Mouse (Mus musculus) liver, adult 2 months (tissue): ENCODE measurements around the gene Olfr320. TPM values are rescaled to one million over a fixed set of nuclear protein-coding genes. Genes with fewer than 3 reads are reported as not detected.

Experiments
- DNase-seq: peaks from one replicate; pipeline ENCODE4 v3.0.0-alpha.2; 2011; ENCODE audit warnings: low read depth, low spot score; ENCODE audit errors: extremely low read depth
- H3K27ac ChIP-seq: fragments of 200-500 bp; replicated peaks from 2 replicates; pipeline ENCODE4 v1.5.1; 2012; ENCODE audit warnings: low read depth, mild to moderate bottlenecking, control low read depth, inconsistent platforms, low read length; ENCODE audit not compliant: insufficient read depth
- H3K27me3 ChIP-seq: fragments of 200-500 bp; 2 replicates; pipeline ENCODE4 v1.6.1; 2012; ENCODE audit warnings: mild to moderate bottlenecking, moderate library complexity, low read length, inconsistent platforms; ENCODE audit not compliant: control insufficient read depth, insufficient read depth
- H3K36me3 ChIP-seq: fragments of 200-500 bp; 2 replicates; pipeline ENCODE4 v1.6.1; 2012; ENCODE audit warnings: low read length, inconsistent platforms; ENCODE audit not compliant: control insufficient read depth, insufficient read depth
- H3K4me1 ChIP-seq: fragments of 200-500 bp; 2 replicates; pipeline ENCODE4 v1.6.1; 2011; ENCODE audit warnings: low read length; ENCODE audit not compliant: control insufficient read depth, insufficient read depth
- H3K4me3 ChIP-seq: fragments of 200-500 bp; 2 replicates; pipeline ENCODE4 v1.5.1; 2011; ENCODE audit warnings: low read depth, mild to moderate bottlenecking, control low read depth, low read length, moderate library complexity; ENCODE audit not compliant: insufficient read depth
- H3K79me2 ChIP-seq: fragments of 200-500 bp; 2 replicates; pipeline ENCODE4 v1.6.1; 2012; ENCODE audit warnings: inconsistent platforms, mild to moderate bottlenecking, low read length, moderate library complexity; ENCODE audit not compliant: control insufficient read depth, insufficient read depth
- H3K9ac ChIP-seq: fragments of 200-500 bp; 2 replicates; pipeline ENCODE4 v1.6.1; 2012; ENCODE audit warnings: low read depth, mild to moderate bottlenecking, control low read depth, inconsistent platforms, low read length
- CTCF ChIP-seq: fragments of 200-500 bp; IDR thresholded peaks from 2 replicates; pipeline ENCODE4 v1.5.1; 2011; ENCODE audit warnings: low read depth, low read length, control low read depth
- POLR2A ChIP-seq: fragments of 200-500 bp; IDR thresholded peaks from 2 replicates; pipeline ENCODE4 v1.6.1; 2011; ENCODE audit warnings: low read length, control low read depth; ENCODE audit not compliant: insufficient read depth; ENCODE audit errors: extremely low read depth
- WGBS: fragments of 180-500 bp; shearing (Covaris S2); methylation state at CpG from one replicate; pipeline ENCODE4 v1.1.7; 2018; 5-methylcytosine and 5-hydroxymethylcytosine counted together
- polyA plus RNA-seq: library from polyadenylated mRNA; depleted of rRNA; stranded (reverse); fragments of >200 nt; gene quantifications from 2 replicates; pipeline ENCODE4 v1.2.3, GENCODE M21; 2012; rRNA removed
- total RNA-seq: library from RNA; depleted of rRNA; stranded (reverse); fragments of >200 nt; gene quantifications from 2 replicates; pipeline ENCODE4 v1.2.3, GENCODE M21; 2014; rRNA removed

Olfr320 gene
- total and polyA plus RNA-seq, 2 experiments: not detected

DNA sequence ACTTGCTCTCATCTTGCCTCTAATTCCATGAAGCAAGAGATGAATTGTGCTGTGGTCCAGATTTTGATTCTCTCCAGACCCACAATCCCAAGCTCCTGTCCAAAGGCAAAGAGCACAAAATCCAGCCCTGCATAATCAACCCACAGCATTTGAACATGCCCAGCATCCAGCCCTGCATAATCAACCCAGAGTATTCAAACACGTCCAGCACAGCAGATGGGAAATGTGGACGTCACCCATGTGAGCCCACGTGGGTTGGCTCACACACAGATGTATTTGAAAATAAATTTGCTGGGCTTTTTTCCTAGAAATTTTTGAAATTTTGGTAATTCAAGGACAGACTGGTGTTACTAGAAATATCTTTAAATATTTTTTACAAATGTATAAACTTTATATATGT, 52.5 kb downstream of the Olfr320 start:
- Histone ChIP-seq H3K9ac (no peak overlapping the region), H3K27me3 (no peaks in the 10 kb centered on the region), H3K36me3 (no peaks in the 10 kb centered on the region), H3K4me3 (no peak overlapping the region), H3K27ac (no peak overlapping the region), H3K79me2 (no peaks in the 10 kb centered on the region), H3K4me1 (no peaks in the 10 kb centered on the region)
- 68% methylated on average over 3 of the region's 3 CpGs for WGBS
- no peak for TF ChIP-seq CTCF
- no peak for TF ChIP-seq POLR2A
- DNase-seq: no peak

Other genes with a start within 250 kb of the Olfr320 start
- gene Gm12253, start 248.5 kb upstream of the Olfr320 start, total RNA-seq: not detected in 2 replicates
- gene Gm12253, start 248.5 kb upstream of the Olfr320 start, polyA plus RNA-seq: not detected in 2 replicates
- gene Lypd9, start 228.2 kb upstream of the Olfr320 start, total RNA-seq: not detected in 2 replicates
- gene Lypd9, start 228.2 kb upstream of the Olfr320 start, polyA plus RNA-seq: not detected in 2 replicates
- gene Olfr30, start 218.8 kb upstream of the Olfr320 start, total RNA-seq: not detected in 2 replicates
- gene Olfr30, start 218.8 kb upstream of the Olfr320 start, polyA plus RNA-seq: not detected in 2 replicates
- gene Olfr332, start 188.5 kb upstream of the Olfr320 start, total RNA-seq: not detected in 2 replicates
- not detected in 2 replicates for gene Olfr332, start 188.5 kb upstream of the Olfr320 start, polyA plus RNA-seq
- gene Olfr331, start 178.5 kb upstream of the Olfr320 start, total RNA-seq: not detected in 2 replicates
- gene Olfr331, start 178.5 kb upstream of the Olfr320 start, polyA plus RNA-seq: not detected in 2 replicates
- not detected in 2 replicates for gene Olfr330, start 146.3 kb upstream of the Olfr320 start, total RNA-seq
- gene Olfr330, start 146.3 kb upstream of the Olfr320 start, polyA plus RNA-seq: not detected in 2 replicates
- not detected in 2 replicates for gene Olfr329-ps, start 134.7 kb upstream of the Olfr320 start, total RNA-seq
- gene Olfr329-ps, start 134.7 kb upstream of the Olfr320 start, polyA plus RNA-seq: not detected in 2 replicates
- 0.07 TPM in 1 of 2 replicates, not detected in the other for gene Olfr328, start 125.5 kb upstream of the Olfr320 start, total RNA-seq
- not detected in 2 replicates for gene Olfr328, start 125.5 kb upstream of the Olfr320 start, polyA plus RNA-seq
- gene Olfr224, start 110.5 kb upstream of the Olfr320 start, total RNA-seq: not detected in 2 replicates
- gene Olfr224, start 110.5 kb upstream of the Olfr320 start, polyA plus RNA-seq: not detected in 2 replicates
- not detected in 2 replicates for gene Olfr325, start 103.4 kb upstream of the Olfr320 start, total RNA-seq
- not detected in 2 replicates for gene Olfr325, start 103.4 kb upstream of the Olfr320 start, polyA plus RNA-seq
- not detected in 2 replicates for gene Olfr324, start 86.0 kb upstream of the Olfr320 start, total RNA-seq
- gene Olfr324, start 86.0 kb upstream of the Olfr320 start, polyA plus RNA-seq: not detected in 2 replicates
- 0.27 TPM in 1 of 2 replicates, not detected in the other for gene 2210407C18Rik, start 65.0 kb upstream of the Olfr320 start, total RNA-seq
- gene 2210407C18Rik, start 65.0 kb upstream of the Olfr320 start, polyA plus RNA-seq: not detected in 2 replicates
- gene Olfr323, start 50.6 kb upstream of the Olfr320 start, total RNA-seq: not detected in 2 replicates
- not detected in 2 replicates for gene Olfr323, start 50.6 kb upstream of the Olfr320 start, polyA plus RNA-seq
- not detected in 2 replicates for gene Trim58, start 40.6 kb upstream of the Olfr320 start, total RNA-seq
- not detected in 2 replicates for gene Trim58, start 40.6 kb upstream of the Olfr320 start, polyA plus RNA-seq
- not detected in 2 replicates for gene Olfr322, start 22.3 kb upstream of the Olfr320 start, total RNA-seq
- gene Olfr322, start 22.3 kb upstream of the Olfr320 start, polyA plus RNA-seq: not detected in 2 replicates
- not detected in 2 replicates for gene Olfr319, start 18.1 kb downstream of the Olfr320 start, total RNA-seq
- not detected in 2 replicates for gene Olfr319, start 18.1 kb downstream of the Olfr320 start, polyA plus RNA-seq
- not detected in 2 replicates for gene Olfr318, start 42.9 kb downstream of the Olfr320 start, total RNA-seq
- not detected in 2 replicates for gene Olfr318, start 42.9 kb downstream of the Olfr320 start, polyA plus RNA-seq
- not detected in 2 replicates for gene Olfr317, start 58.1 kb downstream of the Olfr320 start, total RNA-seq
- not detected in 2 replicates for gene Olfr317, start 58.1 kb downstream of the Olfr320 start, polyA plus RNA-seq
- gene Olfr316, start 71.6 kb downstream of the Olfr320 start, total RNA-seq: not detected in 2 replicates
- gene Olfr316, start 71.6 kb downstream of the Olfr320 start, polyA plus RNA-seq: not detected in 2 replicates
- not detected in 2 replicates for gene Olfr315, start 92.1 kb downstream of the Olfr320 start, total RNA-seq
- gene Olfr315, start 92.1 kb downstream of the Olfr320 start, polyA plus RNA-seq: not detected in 2 replicates
- not detected in 2 replicates for gene Olfr314, start 101.9 kb downstream of the Olfr320 start, total RNA-seq
- not detected in 2 replicates for gene Olfr314, start 101.9 kb downstream of the Olfr320 start, polyA plus RNA-seq
- gene Fam183b, start 120.9 kb downstream of the Olfr320 start, total RNA-seq: not detected in 2 replicates
- not detected in 2 replicates for gene Fam183b, start 120.9 kb downstream of the Olfr320 start, polyA plus RNA-seq
- not detected in 2 replicates for gene Olfr313, start 133.9 kb downstream of the Olfr320 start, total RNA-seq
- gene Olfr313, start 133.9 kb downstream of the Olfr320 start, polyA plus RNA-seq: not detected in 2 replicates
- gene Olfr312, start 148.1 kb downstream of the Olfr320 start, total RNA-seq: not detected in 2 replicates
- not detected in 2 replicates for gene Olfr312, start 148.1 kb downstream of the Olfr320 start, polyA plus RNA-seq
- gene Olfr311, start 158.2 kb downstream of the Olfr320 start, total RNA-seq: not detected in 2 replicates
- not detected in 2 replicates for gene Olfr311, start 158.2 kb downstream of the Olfr320 start, polyA plus RNA-seq
- gene Gm12258, start 166.1 kb downstream of the Olfr320 start, total RNA-seq: 2.5 and 3.5 TPM in 2 replicates
- 0.92 and 1.2 TPM in 2 replicates for gene Gm12258, start 166.1 kb downstream of the Olfr320 start, polyA plus RNA-seq
- 1.3 TPM in 2 replicates for gene 2810021J22Rik, start 186.1 kb downstream of the Olfr320 start, total RNA-seq
- 1.8 and 2.6 TPM in 2 replicates for gene 2810021J22Rik, start 186.1 kb downstream of the Olfr320 start, polyA plus RNA-seq
- 4.5 and 4.9 TPM in 2 replicates for gene Zfp39, start 223.1 kb downstream of the Olfr320 start, total RNA-seq
- gene Zfp39, start 223.1 kb downstream of the Olfr320 start, polyA plus RNA-seq: 0.56 and 0.66 TPM in 2 replicates
- gene Btnl10, start 236.8 kb downstream of the Olfr320 start, total RNA-seq: not detected in 2 replicates
- not detected in 2 replicates for gene Btnl10, start 236.8 kb downstream of the Olfr320 start, polyA plus RNA-seq